Mouse (Mus musculus) testis, postnatal 14 days (tissue): Measurements from ENCODE around the gene Pbx1.
A peak's percentile ranks its signal among the peaks of the same experiment; 100 is the strongest.
"Not testable (repeated sequence)": the region's sequence is repeated elsewhere in the genome, so short reads cannot be mapped to it uniquely, and the experiment has no call there.

Experiments used
- DNase-seq: peaks from one replicate; pipeline ENCODE4 v3.0.0; 2021; ENCODE audit warnings: low spot score

The Pbx1 gene

DNA sequence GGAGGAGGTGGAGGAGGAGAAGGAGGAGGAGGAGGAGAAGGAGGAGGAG lies at the start of gene Pbx1:
Gene Pbx1, minus strand, starts transcription at position 39 of the 49 bp plus-strand sequence.
- DNase-seq, result not testable (repeated sequence)

GRCm38 (mm10) chr1:168479626-168480025 lies 47.6 kb upstream of the Pbx1 start:
- DNase-seq, result no peak

DNA sequence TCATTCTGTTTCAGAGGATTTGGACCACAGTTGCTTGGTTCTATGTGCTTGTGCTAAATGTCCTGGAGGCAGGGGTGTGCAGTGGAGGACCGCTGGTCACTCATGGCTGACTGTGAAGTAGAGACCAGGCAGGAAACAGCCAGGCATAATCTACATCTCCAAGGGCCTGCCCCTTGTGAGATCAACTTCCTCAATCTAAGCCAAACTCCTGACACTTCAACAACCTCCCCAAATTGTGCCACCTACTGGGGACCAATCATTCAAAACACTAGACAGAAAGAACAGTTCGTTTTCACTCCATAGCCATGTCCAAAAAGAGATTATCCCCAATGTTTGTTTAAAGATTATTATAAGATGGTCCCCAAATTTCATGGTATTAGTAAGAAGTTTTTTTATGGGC lies 46.8 kb upstream of the Pbx1 start:
- no peak for DNase-seq

DNA sequence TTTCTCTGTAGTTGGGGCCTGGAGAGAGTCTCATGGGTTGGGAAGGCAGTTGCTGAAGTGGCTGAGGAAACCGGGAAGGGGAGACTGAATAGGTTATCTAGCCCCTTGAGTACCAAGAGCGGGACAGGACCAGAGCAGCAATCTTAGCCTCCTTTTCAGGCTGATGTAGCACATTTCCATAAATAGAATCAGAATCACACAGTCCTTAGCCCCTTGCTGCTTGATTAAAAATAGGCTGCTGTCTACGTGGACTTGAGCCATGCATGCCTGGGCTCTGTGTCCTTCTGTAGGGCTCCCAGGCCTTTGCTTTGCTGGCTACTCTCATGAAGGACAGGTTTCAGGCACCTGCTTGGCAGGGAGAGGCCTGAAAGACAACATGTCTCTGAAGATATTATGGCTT lies 44.8 kb upstream of the Pbx1 start:
- DNase-seq, result no peak

DNA sequence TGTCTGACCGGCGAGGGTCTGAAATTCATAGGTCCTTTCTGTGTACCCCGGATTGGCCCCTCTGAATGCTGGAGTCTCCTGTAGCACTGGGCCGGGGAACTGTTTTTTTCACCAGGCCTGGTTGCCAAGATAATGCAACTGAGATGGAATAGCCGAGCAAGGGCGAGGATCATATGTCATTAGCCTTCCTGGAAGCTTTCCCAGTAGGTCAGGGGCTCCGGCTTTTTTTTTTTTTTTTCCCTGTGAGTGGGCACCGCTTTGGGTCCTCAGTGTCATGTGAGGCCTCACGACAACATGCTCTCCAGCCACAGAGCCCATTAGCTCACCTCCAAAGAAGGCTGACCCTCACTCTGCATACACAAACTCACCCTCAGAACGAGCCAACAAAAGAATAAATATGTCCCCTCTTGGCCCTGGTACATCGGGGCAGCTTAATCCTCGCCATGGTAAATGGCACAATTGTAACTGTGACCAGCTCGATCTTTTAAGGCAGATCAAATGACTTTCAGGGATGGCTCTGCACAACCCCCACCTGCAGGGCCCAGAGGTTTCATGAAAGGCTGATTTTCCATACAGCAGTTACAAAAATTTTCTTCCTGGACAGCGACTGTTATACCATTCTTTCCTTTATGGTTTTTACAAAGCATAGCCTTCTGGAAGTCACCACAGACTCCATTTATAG lies 44.3 kb upstream of the Pbx1 start:
- DNase-seq, result no peak

GRCm38 (mm10) chr1:168475579-168476208 lies 43.6 kb upstream of the Pbx1 start:
- DNase-seq, result no peak

DNA sequence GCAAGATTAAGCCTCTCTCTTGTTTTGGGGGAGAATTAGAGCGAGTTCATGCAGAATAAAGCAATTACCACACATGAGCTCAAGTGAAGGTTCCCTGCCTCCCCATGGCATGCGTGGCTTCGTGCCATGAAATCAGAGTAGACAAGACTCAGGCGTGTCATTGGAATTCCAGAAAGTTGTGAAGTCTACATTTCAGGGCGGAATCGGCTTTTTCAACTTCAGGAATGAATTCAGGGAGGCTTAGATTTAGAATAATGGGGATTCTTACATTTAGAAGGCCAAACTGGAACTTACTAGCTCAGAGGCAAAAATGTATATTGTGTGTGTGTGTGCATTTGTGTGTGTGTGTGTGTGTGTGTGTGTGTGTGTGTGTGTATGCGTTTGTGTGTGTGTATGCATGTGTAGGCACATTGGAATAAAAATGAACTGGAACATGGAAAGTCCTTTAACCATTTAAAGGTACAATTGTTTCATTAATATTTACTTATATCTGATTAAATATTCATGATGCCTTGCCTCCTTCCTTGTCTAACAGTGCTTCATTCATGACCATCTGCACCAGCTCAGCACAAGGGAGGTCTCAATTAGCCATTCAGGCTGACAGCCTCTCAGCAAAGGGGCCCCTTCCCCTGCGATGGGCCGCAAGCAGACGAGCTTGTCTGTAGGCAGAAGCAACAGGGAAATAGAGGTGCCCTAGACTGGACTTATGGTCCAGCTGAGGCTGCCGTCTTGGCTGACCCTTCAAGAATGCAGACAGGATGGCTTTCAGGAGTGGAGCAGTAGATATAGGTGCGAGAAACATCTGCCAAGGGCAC lies 41.4 kb upstream of the Pbx1 start:
- no peak for DNase-seq

DNA sequence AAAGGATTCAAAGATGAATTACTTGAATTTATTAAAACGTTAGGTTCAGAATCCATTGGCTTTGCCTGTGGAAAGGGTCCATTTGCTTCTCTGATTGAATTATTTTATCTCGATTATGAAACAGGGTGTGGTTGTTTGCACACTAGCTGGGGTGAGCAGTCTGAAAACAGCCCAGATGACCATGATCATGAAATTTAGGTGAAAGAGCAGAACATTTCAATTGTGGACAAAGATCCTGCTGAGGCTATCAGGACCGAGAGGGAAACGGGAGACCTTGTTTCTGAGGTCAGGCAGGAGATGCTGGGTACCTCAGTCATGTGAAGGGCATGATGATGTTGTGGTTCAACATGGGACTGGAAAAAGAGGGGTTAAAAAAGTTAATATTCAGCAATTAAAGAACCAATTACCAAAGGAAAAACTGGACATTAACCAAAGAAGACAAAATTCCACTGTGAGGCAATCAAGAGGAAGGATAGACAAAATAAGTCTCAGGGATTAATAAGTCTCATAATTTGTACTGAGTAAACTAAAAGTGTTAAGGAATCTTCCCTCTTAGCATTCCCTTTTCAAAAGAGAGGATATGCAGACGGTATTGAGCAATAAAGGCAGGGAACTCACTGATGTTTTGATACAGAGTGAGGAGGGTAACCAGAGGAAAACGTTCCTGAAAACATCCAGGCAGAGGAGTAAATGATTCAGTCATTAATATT lies 40.6 kb upstream of the Pbx1 start:
- no peak for DNase-seq

- no peak for DNase-seq
Measured at GRCm38 (mm10) chr1:168459426-168459825, 27.4 kb upstream of the Pbx1 start.

DNA sequence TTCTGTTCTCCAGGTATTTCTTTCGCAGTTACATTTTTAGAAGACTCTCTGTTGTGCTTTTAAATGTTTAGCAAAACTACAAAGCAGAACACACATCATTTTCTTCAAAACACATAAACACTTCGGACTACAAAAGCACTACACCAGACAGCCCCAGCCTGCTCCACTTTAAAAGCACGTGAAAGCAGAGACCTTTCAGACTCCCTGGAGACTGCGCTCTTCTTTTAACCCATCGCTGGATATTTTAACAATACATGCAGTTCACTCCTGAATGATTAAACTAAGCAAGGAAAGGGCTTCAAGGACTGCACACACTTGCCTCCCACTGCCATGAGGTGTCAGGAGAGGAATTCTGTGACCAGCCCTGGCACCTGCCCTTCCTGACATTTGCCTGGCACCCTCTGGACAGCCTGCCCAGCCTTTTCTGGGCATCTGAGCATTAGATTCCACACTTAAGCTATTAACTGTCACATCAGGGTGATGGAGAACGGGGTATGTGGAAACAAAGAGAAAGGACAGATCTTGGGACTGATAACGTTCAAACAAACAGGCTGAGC lies 25.2 kb upstream of the Pbx1 start:
- DNase-seq, result no peak

- no peak for DNase-seq
Measured at GRCm38 (mm10) chr1:168455178-168455577, 23.1 kb upstream of the Pbx1 start.

DNA sequence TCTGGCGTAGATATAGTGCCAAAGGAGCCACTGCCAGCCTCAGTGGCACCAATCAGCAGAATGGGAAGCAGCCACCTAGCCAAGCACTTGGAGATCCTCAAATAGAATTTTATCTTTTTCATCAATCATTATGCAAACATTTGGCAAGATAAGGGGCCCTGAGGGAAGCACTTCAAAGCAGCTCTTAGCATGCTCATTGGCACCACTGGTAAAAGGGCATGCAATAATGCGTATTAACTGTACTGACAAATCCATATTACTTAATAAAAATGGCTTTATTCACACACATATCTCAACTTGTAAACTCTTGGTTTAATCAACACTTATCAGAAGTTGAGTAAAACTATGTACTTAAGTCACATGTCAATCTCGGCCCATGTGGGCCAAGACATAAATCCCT lies 1.6 kb upstream of the Pbx1 start:
- DNase-seq, result no peak

GRCm38 (mm10) chr1:168432281-168432725 lies 233 bp upstream of the Pbx1 start:
- peak; percentile 97 for DNase-seq

- DNase-seq, result no peak
Measured at GRCm38 (mm10) chr1:168431711-168432231, 299 bp downstream of the Pbx1 start.

DNA sequence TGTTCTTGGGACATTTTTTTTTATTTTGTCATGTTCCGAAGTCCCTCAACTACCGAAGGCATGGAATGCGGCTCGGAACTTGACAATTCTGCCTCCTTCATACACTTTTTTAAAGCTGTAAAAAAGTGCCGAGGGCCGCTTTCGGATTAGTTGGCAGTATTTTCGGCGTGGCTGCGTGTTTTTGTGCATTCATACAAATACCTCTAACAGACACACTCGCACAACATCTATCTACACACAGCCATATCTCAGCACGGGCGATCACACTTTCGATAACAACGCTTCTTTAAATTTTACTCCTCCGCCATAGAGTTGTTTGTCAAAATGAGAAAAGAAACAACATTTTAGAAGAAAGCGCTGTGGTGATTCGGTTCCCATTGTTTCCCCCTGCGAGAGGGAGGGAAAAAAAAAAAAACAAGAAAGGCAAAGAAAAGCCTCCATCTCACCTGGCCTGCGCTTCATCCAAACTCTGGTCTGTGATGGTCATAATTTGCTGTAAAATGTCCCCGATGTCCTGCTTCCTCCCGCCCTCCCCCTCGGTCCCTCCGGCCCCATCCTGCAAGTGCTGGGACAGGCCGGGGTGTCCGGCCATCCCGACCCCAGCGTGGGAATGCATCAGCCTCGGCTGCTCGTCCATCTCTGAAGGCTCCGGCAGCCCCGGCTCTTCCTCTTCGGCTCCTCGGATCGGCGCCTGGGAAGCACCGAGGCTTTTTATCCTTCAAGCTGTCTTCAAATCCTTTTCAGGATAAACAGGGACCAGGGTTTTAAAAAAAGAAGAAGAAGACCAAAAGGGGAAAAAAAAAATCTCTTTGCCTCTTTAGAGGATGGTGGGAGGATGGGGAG lies 981 bp downstream of the Pbx1 start:
- peak; percentile 17 for DNase-seq

DNA sequence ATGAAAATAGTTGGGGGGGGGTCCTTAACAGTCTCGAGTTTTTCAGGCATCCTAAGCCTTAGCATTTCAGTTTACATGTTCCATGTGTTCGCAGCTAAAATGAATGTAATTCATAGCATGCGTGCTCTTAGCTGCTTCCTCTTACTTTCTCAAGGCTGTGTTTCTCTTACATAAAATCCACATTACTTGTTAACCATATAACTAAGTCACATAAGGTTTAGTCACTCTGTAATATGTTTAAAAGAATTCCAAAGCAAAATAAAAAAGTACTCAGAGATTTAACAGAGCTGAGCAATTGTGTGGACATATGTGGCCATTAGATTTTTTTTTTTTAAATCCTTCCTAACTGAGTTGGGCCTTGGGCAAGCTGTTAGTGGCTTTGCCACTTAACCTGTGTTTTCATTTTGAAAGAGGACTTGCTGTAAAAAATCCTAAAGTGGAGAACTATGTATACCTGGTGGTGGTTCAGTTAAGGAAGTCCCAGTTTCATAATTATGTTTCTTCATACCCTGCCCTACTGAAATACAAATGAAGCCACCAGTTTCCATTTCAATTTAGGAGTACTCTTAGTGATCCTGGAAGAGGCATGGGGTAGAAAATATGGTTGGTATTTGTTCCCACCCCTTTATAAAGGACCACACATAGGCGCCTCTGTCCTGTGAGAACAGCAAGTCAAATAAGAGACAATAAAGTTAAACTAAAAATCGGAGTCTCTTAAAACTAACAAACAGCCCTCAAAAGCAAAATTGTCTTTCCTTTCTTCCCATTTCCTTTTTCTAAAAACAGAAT lies 2.0 kb downstream of the Pbx1 start:
- DNase-seq, result no peak

DNA sequence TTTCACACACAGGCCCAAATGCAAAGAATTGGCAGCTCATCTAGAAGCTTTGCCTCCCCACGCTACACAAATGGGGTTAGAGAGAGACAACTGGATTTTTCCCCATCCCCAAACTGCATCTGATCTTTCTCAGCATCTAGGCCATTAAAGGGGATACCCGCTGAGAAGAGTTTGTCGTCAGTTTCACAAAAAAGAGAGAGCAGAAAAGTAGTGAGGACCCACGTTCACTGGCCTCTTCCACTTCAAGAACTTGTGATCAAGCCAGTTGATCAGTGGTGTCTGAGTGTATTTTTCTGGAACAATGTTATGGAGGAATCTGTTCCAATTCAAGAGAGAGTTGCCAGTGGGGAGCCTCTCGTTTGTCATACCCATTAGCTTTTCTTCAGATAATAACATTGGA lies 2.7 kb downstream of the Pbx1 start:
- DNase-seq, result no peak

DNA sequence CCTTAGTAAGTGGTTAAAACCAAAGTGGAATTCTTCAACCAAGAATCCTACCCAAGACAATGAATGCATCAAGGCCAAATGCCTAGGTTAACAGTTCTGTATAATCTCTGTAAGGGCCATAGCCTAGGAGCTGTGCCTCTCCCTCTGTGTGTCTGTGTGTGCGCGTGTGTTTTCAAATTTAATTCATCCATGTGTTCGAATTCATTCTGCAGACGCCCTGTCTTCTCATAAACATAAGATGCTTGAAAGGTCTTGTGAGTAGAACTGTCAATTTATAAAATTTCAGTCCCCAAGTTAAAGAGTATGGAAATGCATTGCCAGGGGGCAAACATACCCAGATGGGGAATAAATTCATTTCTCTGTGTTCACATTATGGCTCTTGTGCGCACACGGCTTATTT lies 3.8 kb downstream of the Pbx1 start:
- no peak for DNase-seq

DNA sequence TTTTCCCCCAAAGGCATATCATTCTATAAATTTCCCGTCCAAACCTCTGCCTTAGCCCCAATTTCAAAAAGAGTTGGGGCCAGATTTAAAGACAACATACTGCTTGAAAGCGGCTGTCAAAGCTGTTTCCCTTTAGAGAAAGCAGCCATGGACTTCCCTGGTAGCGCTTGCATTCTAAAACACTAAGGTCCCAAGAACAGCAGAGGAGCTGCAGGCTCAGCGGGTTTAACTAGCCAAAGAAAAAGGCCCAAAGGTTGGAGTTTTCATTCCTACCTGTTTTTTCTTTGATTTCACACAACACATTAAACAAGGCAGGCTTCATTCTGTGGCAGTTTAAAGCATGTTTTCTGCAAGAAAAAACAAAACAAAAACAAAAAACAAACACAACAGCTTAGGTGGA lies 4.5 kb downstream of the Pbx1 start:
- DNase-seq, result no peak

DNA sequence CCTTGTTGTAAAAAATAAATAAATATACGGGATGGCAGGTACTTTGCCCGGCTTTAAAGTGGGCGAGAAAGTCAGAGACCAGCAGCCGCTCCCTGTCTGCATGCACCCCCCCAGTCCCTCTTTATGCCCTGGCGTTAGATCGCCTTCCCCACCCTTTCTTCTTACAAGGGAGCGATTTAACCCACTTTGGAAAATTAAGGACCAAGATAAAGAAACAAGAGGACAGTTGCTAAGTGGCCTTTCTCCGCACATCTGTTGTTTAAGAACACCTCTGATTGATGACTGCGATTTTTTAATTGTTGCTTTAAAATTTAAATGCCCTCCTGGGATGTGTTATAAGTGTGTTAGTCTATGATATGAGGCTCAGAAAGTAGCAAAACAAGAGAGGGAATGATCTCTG lies 5.2 kb downstream of the Pbx1 start:
- DNase-seq, result no peak

- no peak for DNase-seq
Measured at GRCm38 (mm10) chr1:168426281-168426680, 5.8 kb downstream of the Pbx1 start.
